Mouse (Mus musculus) megakaryocyte, embryonic 14.5 days (primary cell): ENCODE data around the gene Wiz.

ENCODE experiments used
- FLI1 ChIP-seq: IDR thresholded peaks from 2 replicates; pipeline ENCODE4 v1.6.1; 2012; ENCODE audit warnings: low read length, inconsistent platforms, mixed read lengths
- GATA1 ChIP-seq: IDR thresholded peaks from 3 replicates; pipeline ENCODE4 v1.6.1; 2012; ENCODE audit warnings: mixed read lengths, low read length, inconsistent platforms, borderline replicate concordance

- TF ChIP-seq GATA1 (no peak), FLI1 (no peak)
These were observed 40.8 kb downstream of the Wiz start for GRCm38 (mm10) chr17:32348406-32348805.
